ENCODE assay signal across 25 mouse cellular contexts in the genomic region with DNA sequence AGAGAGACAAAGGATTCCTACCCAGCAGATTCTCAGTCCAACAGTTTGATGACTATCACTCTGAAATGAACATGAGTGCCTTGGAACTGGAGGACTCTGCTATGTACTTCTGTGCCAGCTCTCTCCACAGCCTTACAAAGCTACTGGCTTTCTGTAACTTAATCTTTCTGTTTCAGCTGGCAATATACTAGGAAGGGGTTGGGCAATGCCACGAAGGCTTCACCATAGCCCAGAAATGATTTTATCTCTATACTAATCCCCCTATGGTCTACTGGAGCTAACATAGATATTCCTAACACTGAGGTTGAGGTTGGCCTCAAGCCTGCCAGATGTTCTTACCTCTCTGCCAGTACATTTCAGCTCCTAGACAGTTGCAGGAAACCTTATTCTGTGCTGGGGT.
DNase-seq lines count a peak whose midpoint lies in the region; ATAC-seq and TF ChIP-seq lines count a peak whose summit lies in the region.
"Had no signal": no experiment of that assay in that cellular context is flagged by ENCODE, and none has a peak within 500 bp of the region (broad histone marks: within the 10 kb centered on the region; RNA-seq: fewer than 3 reads in every experiment).

No protein-coding gene starts in this region.

- no peak overlapping the region for H3K4me3 ChIP-seq in thymus, adult 2 months (ENCODE audit: control insufficient read depth, insufficient read depth, low read length)
- no peak overlapping the region for H3K4me3 ChIP-seq in liver, embryonic 15.5 days (replicated peaks)
- H3K4me3 ChIP-seq in kidney, embryonic 14.5 days (ENCODE audit: low read length): no peak overlapping the region
- H3K4me3 ChIP-seq: gastrocnemius, adult 2 months; heart, embryonic 15.5 days; hindbrain, embryonic 15.5 days; intestine, embryonic 15.5 days; left cerebral cortex, adult 2 months; lung, embryonic 15.5 days; midbrain, embryonic 15.5 days; neural tube, embryonic 13.5 days had no signal

- H3K9me3 ChIP-seq in liver, embryonic 15.5 days (replicated peaks): no peaks in the 10 kb centered on the region
- H3K9me3 ChIP-seq in kidney, embryonic 14.5 days (ENCODE audit: control insufficient read depth, low read length): no peaks in the 10 kb centered on the region
- H3K9me3 ChIP-seq: heart, embryonic 15.5 days; hindbrain, embryonic 15.5 days; intestine, embryonic 15.5 days; lung, embryonic 15.5 days; midbrain, embryonic 15.5 days; neural tube, embryonic 13.5 days had no signal

- H3K36me3 ChIP-seq in thymus, adult 2 months (ENCODE audit: control insufficient read depth, insufficient read depth, low read length): no peaks in the 10 kb centered on the region
- H3K36me3 ChIP-seq in liver, embryonic 15.5 days (replicated peaks): no peaks in the 10 kb centered on the region
- H3K36me3 ChIP-seq in kidney, embryonic 14.5 days (ENCODE audit: control insufficient read depth, insufficient read depth, low read length): no peaks in the 10 kb centered on the region
- H3K36me3 ChIP-seq: heart, embryonic 15.5 days; hindbrain, embryonic 15.5 days; intestine, embryonic 15.5 days; lung, embryonic 15.5 days; midbrain, embryonic 15.5 days; neural tube, embryonic 13.5 days had no signal

- 0% methylated on average over 1 of the region's 1 CpGs for WGBS in thymus, adult 2 months
- WGBS in liver, embryonic 15.5 days (ENCODE audit: insufficient replicate concordance): 20% methylated on average over 1 of the region's 1 CpGs
- 61% methylated on average over 1 of the region's 1 CpGs for WGBS in kidney, embryonic 14.5 days

- H3K27ac ChIP-seq in thymus, adult 2 months (ENCODE audit: control insufficient read depth, insufficient read depth, low read length): peak overlapping the region; percentile 94; the same call in 1 of the 2 replicates
- no peak overlapping the region for H3K27ac ChIP-seq in liver, embryonic 15.5 days (replicated peaks)
- H3K27ac ChIP-seq in kidney, embryonic 14.5 days (ENCODE audit: low read depth, low read length): no peak overlapping the region
- H3K27ac ChIP-seq: gastrocnemius, adult 2 months; heart, embryonic 15.5 days; hindbrain, embryonic 15.5 days; intestine, embryonic 15.5 days; left cerebral cortex, adult 2 months; lung, embryonic 15.5 days; midbrain, embryonic 15.5 days; neural tube, embryonic 13.5 days; stomach, postnatal 0 days had no signal

- H3K4me2 ChIP-seq in liver, embryonic 15.5 days: no peak overlapping the region
- H3K4me2 ChIP-seq in kidney, embryonic 14.5 days (replicated peaks; ENCODE audit: low read depth, low read length): no peak overlapping the region
- H3K4me2 ChIP-seq: heart, embryonic 15.5 days; hindbrain, embryonic 15.5 days; intestine, embryonic 15.5 days; lung, embryonic 15.5 days; midbrain, embryonic 15.5 days; neural tube, embryonic 13.5 days had no signal

- H3K4me1 ChIP-seq in thymus, adult 2 months (replicated peaks; ENCODE audit: control insufficient read depth, insufficient read depth, low read length): peaks cover 9% of the 10 kb centered on the region
- H3K4me1 ChIP-seq in liver, embryonic 15.5 days (replicated peaks): peaks cover 20% of the 10 kb centered on the region
- no peaks in the 10 kb centered on the region for H3K4me1 ChIP-seq in kidney, embryonic 14.5 days (ENCODE audit: control insufficient read depth, insufficient read depth, low read length)
- H3K4me1 ChIP-seq: heart, embryonic 15.5 days; hindbrain, embryonic 15.5 days; intestine, embryonic 15.5 days; lung, embryonic 15.5 days; midbrain, embryonic 15.5 days; neural tube, embryonic 13.5 days had no signal

- peak; percentile 20 for ATAC-seq in common myeloid progenitor, adult 5-6 weeks (replicated peaks; ENCODE audit: low read depth, poor library complexity, severe bottlenecking)
- peak; percentile 53 for ATAC-seq in liver, embryonic 15.5 days (ENCODE audit: insufficient read depth)
- ATAC-seq in kidney, embryonic 14.5 days (ENCODE audit: low FRiP score, low TSS enrichment): no peak
- ATAC-seq: forebrain, embryonic 14.5 days; intestine, embryonic 15.5 days; midbrain, embryonic 15.5 days; Patski had no signal

- H3K9ac ChIP-seq in liver, embryonic 15.5 days: no peak overlapping the region
- no peak overlapping the region for H3K9ac ChIP-seq in kidney, embryonic 14.5 days (ENCODE audit: low read depth, low read length)
- H3K9ac ChIP-seq: heart, embryonic 15.5 days; hindbrain, embryonic 15.5 days; intestine, embryonic 15.5 days; lung, embryonic 15.5 days; midbrain, embryonic 15.5 days; neural tube, embryonic 13.5 days had no signal

- TF ChIP-seq POLR2A in thymus, adult 2 months (IDR thresholded peaks at IDR 0.05; ENCODE audit: control insufficient read depth, extremely low read depth, insufficient read depth, low read length, poor library complexity): no peak

- DNase-seq in thymus, adult 2 months: no peak
- DNase-seq in thymus, postnatal 25 days: no peak
- no peak for DNase-seq in ovary, adult 18-20 months (ENCODE audit: low spot score)
- no peak for DNase-seq in right cerebral cortex, adult 2 months (ENCODE audit: low spot score in 2 of 2)
- DNase-seq: adrenal gland, postnatal 36 days; cerebellum, adult 11-12 months; cerebellum, postnatal 14 days; gastrocnemius, adult 2 months; heart, postnatal 36 days; kidney, adult 9 months; kidney, postnatal 25 days; lung, postnatal 36 days had no signal

- no peak for TF ChIP-seq CTCF in thymus, adult 2 months (IDR thresholded peaks at IDR 0.05; ENCODE audit: borderline replicate concordance, control insufficient read depth, extremely low read depth, insufficient read depth, low read length, poor library complexity)

- H3K27me3 ChIP-seq in thymus, adult 2 months (ENCODE audit: control insufficient read depth, insufficient read depth, low read length): no peaks in the 10 kb centered on the region
- H3K27me3 ChIP-seq in liver, embryonic 15.5 days: no peaks in the 10 kb centered on the region
- no peaks in the 10 kb centered on the region for H3K27me3 ChIP-seq in kidney, embryonic 14.5 days (ENCODE audit: control insufficient read depth, insufficient read depth, low read length)
- H3K27me3 ChIP-seq: heart, embryonic 15.5 days; hindbrain, embryonic 15.5 days; intestine, embryonic 15.5 days; lung, embryonic 15.5 days; midbrain, embryonic 15.5 days; neural tube, embryonic 13.5 days had no signal
